Mouse (Mus musculus): Measurements from ENCODE around the gene Thumpd1.

Gene Thumpd1

GRCm38 (mm10) chr7:119670395-119670794 lies 50.2 kb downstream of the Thumpd1 start:
- DNase-seq: no peak

- DNase-seq: no peak
Measured at GRCm38 (mm10) chr7:119667893-119668292, 52.7 kb downstream of the Thumpd1 start.
